Mouse (Mus musculus) forebrain, embryonic 11.5 days (tissue): ENCODE measurements around the gene Cfl1. TPM values are rescaled to one million over a fixed set of nuclear protein-coding genes. Genes with fewer than 3 reads are reported as not detected.
"Not testable (repeated sequence)": the region's sequence is repeated elsewhere in the genome, so short reads cannot be mapped to it uniquely, and the experiment has no call there.

Experiments used
- ATAC-seq: fragments of 200-750 bp; cut with Nextera tagmentation; replicated peaks from 2 replicates; pipeline ENCODE4 v1.8.0; 2017; ENCODE audit warnings: moderate TSS enrichment; ENCODE audit not compliant: low FRiP score
- DNase-seq: peaks from one replicate; pipeline ENCODE4 v3.0.0-alpha.2; 2017; ENCODE audit warnings: low spot score
- H3K27ac ChIP-seq: fragments of 300-500 bp; sonication (generic); 2 replicates; pipeline ENCODE4 v1.5.1; 2014; ENCODE audit warnings: low read depth, low read length
- H3K27me3 ChIP-seq: fragments of 300-500 bp; sonication (generic); 2 replicates; pipeline ENCODE4 v1.6.1; 2014; ENCODE audit warnings: mild to moderate bottlenecking, low read length, mixed read lengths; ENCODE audit not compliant: control insufficient read depth, insufficient read depth
- H3K36me3 ChIP-seq: fragments of 300-500 bp; sonication (generic); 2 replicates; pipeline ENCODE4 v1.6.1; 2014; ENCODE audit warnings: mild to moderate bottlenecking, low read length, moderate library complexity, mixed read lengths; ENCODE audit not compliant: control insufficient read depth, insufficient read depth
- H3K4me1 ChIP-seq: fragments of 300-500 bp; sonication (generic); replicated peaks from 2 replicates; pipeline ENCODE4 v1.6.1; 2014; ENCODE audit warnings: low read length, mixed read lengths; ENCODE audit not compliant: control insufficient read depth, insufficient read depth
- H3K4me2 ChIP-seq: fragments of 300-500 bp; sonication (generic); 2 replicates; pipeline ENCODE4 v1.6.1; 2014; ENCODE audit warnings: low read depth, mild to moderate bottlenecking, low read length, moderate library complexity, mixed read lengths; ENCODE audit not compliant: severe bottlenecking
- H3K4me3 ChIP-seq: fragments of 300-500 bp; sonication (generic); 2 replicates; pipeline ENCODE4 v1.5.1; 2014; ENCODE audit warnings: low read depth, low read length
- H3K9ac ChIP-seq: fragments of 300-500 bp; sonication (generic); 2 replicates; pipeline ENCODE4 v1.6.1; 2014; ENCODE audit warnings: low read length
- H3K9me3 ChIP-seq: fragments of 300-500 bp; sonication (generic); 2 replicates; pipeline ENCODE4 v1.6.1; 2016; ENCODE audit warnings: low read length, mixed read lengths; ENCODE audit not compliant: control insufficient read depth
- WGBS: fragments of 180-500 bp; shearing (Covaris S2); extraction: QIAGEN DNeasy Blood & Tissue Kit; methylation state at CpG from one replicate; pipeline ENCODE4 v1.1.7; 2014; 5-methylcytosine and 5-hydroxymethylcytosine counted together
- polyA plus RNA-seq: library from polyadenylated mRNA; unstranded; fragments of >200 nt; fragmentation: Nextera tagmentation; extraction: Ambion mirVana; gene quantifications from 2 replicates; pipeline ENCODE4 v1.2.1, GENCODE M21; 2014

Cfl1 gene
- polyA plus RNA-seq, 1 experiment from 2014 or later, result 3,238 TPM

GRCm38 (mm10) chr19:5489721-5490120 is 534 bp upstream of the Cfl1 start:
- H3K4me1 ChIP-seq, H3K4me2 ChIP-seq, H3K9ac ChIP-seq, H3K36me3 ChIP-seq, DNase-seq, H3K27me3 ChIP-seq, H3K9me3 ChIP-seq, ATAC-seq: not testable (repeated sequence)
- Histone ChIP-seq H3K4me3 (peak overlapping the region; percentile 98; the same call in 1 of the 2 replicates), H3K27ac (peak overlapping the region; percentile 99)
- WGBS, result 51% methylated on average over 10 of the region's 10 CpGs

- Histone ChIP-seq H3K9ac (peak overlapping the region; percentile 96), H3K4me1 (peaks cover 4% of the 10 kb centered on the region; the same call in 1 of the 2 replicates), H3K4me2 (peak overlapping the region; percentile 60), H3K4me3 (peak overlapping the region; percentile 98), H3K36me3 (peaks cover 10% of the 10 kb centered on the region), H3K9me3 (no peaks in the 10 kb centered on the region), H3K27me3 (no peaks in the 10 kb centered on the region), H3K27ac (peak overlapping the region; percentile 99)
- under 1% methylated on average over 59 of the region's 59 CpGs for WGBS
- peak; percentile 3 for ATAC-seq
- peak; percentile 83 for DNase-seq
Observed at GRCm38 (mm10) chr19:5490898-5491708, 848 bp downstream of the Cfl1 start.

- Histone ChIP-seq H3K4me1 (peaks cover 4% of the 10 kb centered on the region; the same call in 1 of the 2 replicates), H3K4me2 (no peak overlapping the region), H3K4me3 (no peak overlapping the region), H3K9me3 (no peaks in the 10 kb centered on the region), H3K27ac (no peak overlapping the region), H3K9ac (no peak overlapping the region), H3K27me3 (no peaks in the 10 kb centered on the region), H3K36me3 (peaks cover 12% of the 10 kb centered on the region)
- DNase-seq (no peak), ATAC-seq (no peak)
- WGBS, result 87% methylated on average over 4 of the region's 4 CpGs
Observed at GRCm38 (mm10) chr19:5492641-5493040, 2.4 kb downstream of the Cfl1 start.

- H3K4me3 ChIP-seq, H3K27me3 ChIP-seq, H3K27ac ChIP-seq, H3K4me1 ChIP-seq, ATAC-seq, H3K4me2 ChIP-seq, H3K9me3 ChIP-seq, H3K9ac ChIP-seq, DNase-seq: not testable (repeated sequence)
- WGBS, result 71% methylated on average over 9 of the region's 9 CpGs
- H3K36me3 ChIP-seq, result peaks cover 12% of the 10 kb centered on the region
Observed at GRCm38 (mm10) chr19:5493301-5493721, 3.1 kb downstream of the Cfl1 start.

GRCm38 (mm10) chr19:5494314-5494713 is 4.1 kb downstream of the Cfl1 start:
- no peak for ATAC-seq
- Histone ChIP-seq H3K9ac (no peak overlapping the region), H3K27me3 (no peaks in the 10 kb centered on the region), H3K4me1 (peaks cover 4% of the 10 kb centered on the region; the same call in 1 of the 2 replicates), H3K36me3 (peaks cover 12% of the 10 kb centered on the region), H3K4me2 (no peak overlapping the region), H3K27ac (no peak overlapping the region), H3K4me3 (no peak overlapping the region), H3K9me3 (no peaks in the 10 kb centered on the region)
- no peak for DNase-seq
- 86% methylated on average over 3 of the region's 3 CpGs for WGBS

GRCm38 (mm10) chr19:5495353-5496051 is 5.2 kb downstream of the Cfl1 start:
- Histone ChIP-seq H3K27me3 (no peaks in the 10 kb centered on the region), H3K4me1 (peaks cover 4% of the 10 kb centered on the region; the same call in 1 of the 2 replicates), H3K9ac (no peak overlapping the region), H3K36me3 (peaks cover 12% of the 10 kb centered on the region), H3K4me3 (no peak overlapping the region), H3K27ac (no peak overlapping the region), H3K9me3 (no peaks in the 10 kb centered on the region), H3K4me2 (no peak overlapping the region)
- WGBS, result 85% methylated on average over 12 of the region's 12 CpGs
- ATAC-seq (no peak), DNase-seq (no peak)

- H3K4me1 ChIP-seq, result peaks cover 4% of the 10 kb centered on the region; the same call in 1 of the 2 replicates
- H3K27ac ChIP-seq, result no peak overlapping the region
- no peaks in the 10 kb centered on the region for H3K9me3 ChIP-seq
- H3K36me3 ChIP-seq, result peaks cover 12% of the 10 kb centered on the region
- no peak overlapping the region for H3K4me2 ChIP-seq
- no peaks in the 10 kb centered on the region for H3K27me3 ChIP-seq
- H3K9ac ChIP-seq, result no peak overlapping the region
- DNase-seq (no peak), ATAC-seq (no peak)
- H3K4me3 ChIP-seq, result no peak overlapping the region
- WGBS, result 90% methylated on average over 16 of the region's 16 CpGs
Observed at GRCm38 (mm10) chr19:5496052-5496370, 5.8 kb downstream of the Cfl1 start.

- ATAC-seq (no peak), DNase-seq (no peak)
- Histone ChIP-seq H3K9me3 (no peaks in the 10 kb centered on the region), H3K4me3 (no peak overlapping the region), H3K36me3 (peaks cover 3% of the 10 kb centered on the region; the same call in 1 of the 2 replicates), H3K4me2 (no peak overlapping the region), H3K4me1 (no peaks in the 10 kb centered on the region), H3K27ac (no peak overlapping the region), H3K9ac (no peak overlapping the region), H3K27me3 (no peaks in the 10 kb centered on the region)
- 87% methylated on average over 2 of the region's 2 CpGs for WGBS
Observed at GRCm38 (mm10) chr19:5500330-5500875, 10.1 kb downstream of the Cfl1 start.
